Mouse (Mus musculus) erythroid progenitor cell, adult 5-6 weeks (primary cell): ENCODE measurements at regions not wholly inside any gene's neighbourhood (a gene's known extent, or its start where the extent isn't known, plus 50 kb on each side); places are given as distances from the start of the nearest gene placed in this dataset.
"Not testable (repeated sequence)": the region's sequence is repeated elsewhere in the genome, so short reads cannot be mapped to it uniquely, and the experiment has no call there.

ENCODE experiments used
- ATAC-seq: replicated peaks from 2 replicates; pipeline ENCODE4 v1.8.0; 2016; ENCODE audit warnings: moderate number of reproducible peaks, mild to moderate bottlenecking, moderate TSS enrichment, inconsistent platforms; ENCODE audit not compliant: poor library complexity, low FRiP score, severe bottlenecking

- no peak for ATAC-seq
Measured at GRCm38 (mm10) chr3:38261326-38262075, 223.1 kb downstream of the Ankrd50 start.

GRCm38 (mm10) chr3:38259223-38259622, 225.4 kb downstream of the Ankrd50 start:
- ATAC-seq = not testable (repeated sequence)

DNA sequence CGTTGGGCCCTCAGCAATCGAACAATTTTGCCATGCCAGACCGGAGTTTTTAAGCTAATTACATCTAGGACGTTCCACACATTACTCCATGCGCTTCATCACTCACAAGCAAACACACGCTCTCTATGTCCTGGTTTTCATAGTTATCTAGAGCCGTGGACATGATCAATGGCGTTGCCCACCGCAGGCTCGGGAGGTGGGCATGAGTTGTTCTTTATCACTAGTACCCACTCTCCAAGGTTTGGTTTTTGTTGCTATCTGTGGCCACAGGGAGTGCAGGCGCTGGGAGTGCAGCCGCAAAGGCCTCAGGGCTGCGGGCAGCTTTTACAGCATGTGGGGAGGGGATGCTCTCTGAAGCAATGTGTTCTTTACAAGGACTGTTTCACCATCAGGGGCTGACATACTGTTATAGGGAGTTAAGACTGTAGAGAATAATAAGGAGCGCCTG, 226.8 kb downstream of the Ankrd50 start:
- no peak for ATAC-seq

- ATAC-seq = no peak
Measured at GRCm38 (mm10) chr3:38257076-38257842, 227.4 kb downstream of the Ankrd50 start.

GRCm38 (mm10) chr3:38255674-38256073, 229.0 kb downstream of the Ankrd50 start:
- no peak for ATAC-seq

GRCm38 (mm10) chr3:38254896-38255295, 229.7 kb downstream of the Ankrd50 start:
- no peak for ATAC-seq

GRCm38 (mm10) chr3:38251592-38251991, 233.1 kb downstream of the Ankrd50 start:
- ATAC-seq = no peak

DNA sequence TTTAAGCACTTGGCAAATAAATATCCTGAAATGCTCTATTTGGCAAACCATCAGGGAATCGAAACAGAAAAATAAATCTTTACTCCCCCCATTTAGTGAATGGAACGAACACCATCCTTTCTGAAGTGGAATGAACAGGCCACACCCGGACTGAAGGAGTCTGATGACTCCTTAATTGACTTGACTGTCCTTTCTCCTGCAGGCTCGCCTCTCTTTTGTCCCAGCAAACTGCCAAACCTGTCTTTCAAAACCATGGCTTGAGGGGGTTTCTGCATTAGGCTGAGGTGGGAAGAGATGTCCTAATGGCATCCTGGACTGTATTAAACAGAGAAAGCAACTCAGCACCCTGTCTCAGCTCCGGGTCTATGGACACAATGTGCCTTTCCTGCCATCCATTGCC, 234.1 kb downstream of the Ankrd50 start:
- no peak for ATAC-seq

DNA sequence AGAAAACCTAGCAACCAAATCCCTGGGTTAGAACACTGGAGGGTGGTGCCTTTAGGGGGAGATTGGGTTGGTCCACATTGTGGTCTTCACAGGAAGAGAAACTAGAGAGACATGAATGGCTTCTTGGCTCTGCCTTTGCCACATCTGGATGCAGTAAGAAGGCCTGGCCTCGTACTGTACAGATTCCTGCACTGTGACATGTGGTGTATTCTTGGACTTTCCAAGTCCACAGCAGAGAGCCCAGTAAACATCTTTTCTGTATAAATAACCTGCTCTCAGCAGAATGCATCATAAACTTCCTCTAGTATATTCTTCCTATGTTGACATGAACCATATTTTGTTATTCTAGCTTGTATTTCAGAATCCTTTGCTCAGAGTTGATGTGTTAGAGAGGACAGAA, 235.7 kb downstream of the Ankrd50 start:
- no peak for ATAC-seq

- ATAC-seq = no peak
Measured at GRCm38 (mm10) chr3:38246439-38246838, 238.2 kb downstream of the Ankrd50 start.

GRCm38 (mm10) chr3:38243209-38243608, 241.4 kb downstream of the Ankrd50 start:
- ATAC-seq = no peak

DNA sequence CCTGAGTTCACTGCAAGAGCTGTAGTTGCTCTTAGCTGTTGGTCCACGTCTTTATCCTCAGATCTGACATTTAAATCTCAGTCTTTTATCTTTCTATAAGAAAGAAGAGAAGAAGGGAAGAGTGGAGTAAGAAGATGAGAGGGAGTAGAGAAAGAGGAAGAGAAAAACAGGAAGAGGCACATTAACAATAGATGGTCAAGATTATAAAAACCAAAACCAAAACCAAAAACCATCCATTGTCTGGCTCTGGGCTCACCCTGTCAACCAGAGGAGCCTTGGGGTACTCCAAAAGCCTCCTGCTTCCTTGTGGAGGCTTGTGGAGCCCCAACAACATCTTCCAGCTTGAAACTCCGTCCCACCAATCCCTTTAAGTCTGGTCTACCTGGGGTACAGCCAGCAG, 247.0 kb downstream of the Ankrd50 start:
- ATAC-seq = no peak

DNA sequence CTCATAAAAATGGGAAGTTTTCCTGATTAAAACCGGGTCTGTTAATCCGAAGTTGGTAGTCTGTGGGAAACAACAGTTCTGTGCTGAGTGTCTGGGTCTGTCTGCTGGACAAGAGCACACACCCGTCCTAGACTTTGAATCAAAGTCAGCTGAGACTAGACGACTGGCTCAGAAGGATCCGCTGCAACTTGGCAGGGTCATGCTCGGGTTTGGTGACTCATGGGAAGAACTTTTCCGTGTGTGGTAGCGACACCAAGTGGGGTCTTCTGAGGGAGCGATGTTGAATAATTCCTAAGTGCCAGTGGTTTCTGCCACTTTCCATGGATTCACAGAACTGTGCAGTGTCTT, 248.9 kb downstream of the Ankrd50 start:
- ATAC-seq = no peak

DNA sequence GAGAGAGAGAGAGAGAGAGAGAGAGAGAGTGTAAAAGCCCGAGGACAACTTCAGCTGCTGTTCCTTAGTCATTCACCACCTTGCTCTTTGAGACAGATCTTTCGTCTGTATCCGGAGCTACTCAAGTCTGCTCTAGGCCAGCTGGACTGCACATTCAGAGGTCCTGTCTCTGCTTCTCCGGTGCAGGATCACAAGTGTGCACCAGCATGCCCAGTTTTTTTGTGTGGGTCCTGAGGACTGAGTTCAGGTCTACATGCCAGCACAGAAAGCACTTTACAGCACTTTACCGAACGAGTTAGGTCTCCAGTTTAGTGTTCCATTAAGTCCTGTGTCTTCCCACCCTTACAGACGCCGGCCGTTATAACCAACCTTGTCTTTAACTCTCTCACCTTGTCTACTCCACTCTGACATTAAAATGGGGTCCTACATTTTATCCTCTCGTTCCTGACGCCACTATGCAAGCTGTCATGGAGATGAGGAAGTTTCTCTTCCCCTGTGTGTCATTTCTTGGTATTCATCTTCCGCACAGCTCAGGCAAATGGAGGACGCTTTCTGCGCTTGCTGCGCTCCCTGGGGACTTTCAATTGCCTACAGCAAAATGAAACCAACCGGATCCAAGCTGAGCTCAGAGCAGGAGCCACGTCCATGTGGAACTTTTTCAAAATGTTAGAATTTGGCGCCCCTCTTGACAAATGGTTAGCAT, 249.5 kb downstream of the Ankrd50 start:
- no peak for ATAC-seq

GRCm38 (mm10) chr3:38234534-38234933, 250.1 kb downstream of the Ankrd50 start:
- ATAC-seq = no peak

DNA sequence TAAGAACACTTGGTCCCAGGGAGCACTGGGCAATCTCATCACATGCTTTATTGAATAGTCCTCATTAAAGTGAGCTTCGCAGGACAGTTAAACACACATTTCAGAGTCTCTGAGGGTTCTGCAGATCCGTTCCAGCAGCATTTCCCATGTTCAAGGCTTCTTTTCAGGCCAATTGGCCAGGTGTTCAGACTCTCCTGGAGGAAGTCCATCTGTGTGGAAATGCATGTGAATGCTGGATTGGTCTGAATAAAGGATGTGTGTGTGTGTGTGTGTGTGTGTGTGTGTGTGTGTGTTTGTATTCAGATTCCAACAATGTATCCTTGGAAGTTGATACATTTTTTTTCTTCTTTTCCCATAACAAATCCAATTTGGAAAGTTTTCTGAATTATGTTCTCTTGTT, 250.6 kb downstream of the Ankrd50 start:
- ATAC-seq = no peak

DNA sequence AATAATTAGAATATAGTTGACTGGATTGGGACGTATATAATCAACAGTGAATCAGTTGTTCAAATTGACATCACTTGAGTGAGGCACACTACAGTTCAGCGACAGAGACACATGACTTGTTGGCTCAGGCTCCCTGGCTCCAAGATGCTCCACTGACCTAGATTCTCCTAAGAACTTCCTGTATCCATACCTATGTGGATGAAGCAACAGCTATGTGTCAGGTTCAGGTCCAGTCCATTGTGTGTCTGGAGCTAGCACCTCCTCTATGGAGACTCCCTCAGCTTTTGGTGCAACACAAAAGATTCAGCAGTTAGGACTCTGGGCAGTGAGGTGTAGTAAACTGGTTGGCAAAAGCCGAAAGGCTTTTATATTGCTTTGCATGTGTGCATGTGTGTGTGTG, 251.6 kb downstream of the Ankrd50 start:
- ATAC-seq = no peak

DNA sequence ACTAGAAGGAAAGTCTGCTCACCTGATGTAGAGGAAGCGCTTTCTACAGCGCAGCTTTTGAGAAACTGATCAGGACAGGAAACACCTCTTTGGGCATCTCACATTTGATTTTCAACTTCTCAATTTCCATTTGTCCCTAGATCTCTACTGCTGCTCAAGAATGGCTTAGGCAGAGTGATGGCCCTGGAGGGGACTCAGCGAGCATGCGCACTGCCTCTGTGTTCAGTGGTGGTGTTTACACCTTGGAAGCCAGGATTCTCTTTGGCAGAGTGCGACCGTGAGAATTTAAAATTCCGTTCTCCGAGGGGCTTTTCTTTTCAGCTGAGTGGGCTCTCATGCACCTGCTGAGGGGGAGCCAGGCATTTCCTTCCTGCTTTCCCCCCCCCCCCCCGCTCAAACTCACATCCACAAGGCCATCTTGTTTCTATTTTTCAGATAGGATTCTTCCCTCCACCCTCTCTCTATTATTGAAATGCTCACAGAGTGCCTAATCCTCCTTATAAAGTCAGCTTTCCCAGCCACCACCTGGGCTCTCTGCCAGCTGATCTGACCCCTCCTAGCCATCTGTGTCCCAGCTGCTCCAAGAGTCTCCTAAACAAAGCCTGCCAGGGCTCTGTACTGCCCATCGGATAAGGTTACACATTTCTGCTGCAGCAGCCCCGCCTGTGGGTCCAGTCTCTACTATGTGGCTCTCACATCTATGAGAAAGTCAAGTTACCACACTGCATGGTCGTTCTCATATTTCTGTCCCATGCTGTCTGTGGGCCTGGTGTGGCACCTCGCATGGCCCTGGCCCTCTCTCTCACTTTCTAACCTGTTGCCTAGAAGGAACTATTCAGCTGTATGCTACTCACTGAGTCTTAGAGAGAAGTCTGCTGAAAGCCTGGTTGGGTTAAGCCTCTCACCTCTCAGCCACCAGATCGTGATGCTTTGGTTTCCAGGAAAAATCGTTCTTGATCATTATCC, 252.2 kb downstream of the Ankrd50 start:
- ATAC-seq = no peak

DNA sequence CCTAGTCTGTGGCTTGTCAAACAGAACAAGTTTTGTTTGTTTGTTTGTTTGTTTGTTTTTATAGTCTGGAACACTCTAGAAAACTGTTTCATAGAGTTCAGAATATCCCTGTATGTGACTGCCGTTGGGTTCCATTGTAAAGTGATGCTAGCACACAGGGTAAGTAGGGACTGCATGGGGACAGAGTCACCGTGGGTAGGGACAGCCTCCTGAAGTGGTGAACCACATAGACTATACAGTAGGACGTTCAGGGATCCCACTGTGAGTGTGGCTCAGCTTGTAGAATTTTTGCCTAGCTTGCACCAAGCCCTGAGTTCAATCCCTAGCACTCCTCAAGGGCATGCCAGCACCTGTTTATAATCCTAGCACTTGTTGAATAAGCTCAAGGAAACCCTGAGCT, 253.1 kb downstream of the Ankrd50 start:
- no peak for ATAC-seq

- ATAC-seq = no peak
Measured at GRCm38 (mm10) chr3:38230796-38231195, 253.8 kb downstream of the Ankrd50 start.
